Mouse (Mus musculus) embryonic facial prominence, embryonic 13.5 days (tissue): ENCODE results near the gene Mrps2. TPM values are rescaled to one million over a fixed set of nuclear protein-coding genes. Genes with fewer than 3 reads are reported as not detected.
"Not testable (repeated sequence)": the region's sequence is repeated elsewhere in the genome, so short reads cannot be mapped to it uniquely, and the experiment has no call there.

Experiments used
- ATAC-seq: fragments of 200-750 bp; cut with Nextera tagmentation; 2 replicates; pipeline ENCODE4 v1.8.0; 2017; ENCODE audit warnings: low read depth; ENCODE audit not compliant: insufficient number of reproducible peaks, insufficient read depth, low FRiP score, low TSS enrichment
- H3K27ac ChIP-seq: fragments of 300-500 bp; sonication (generic); 2 replicates; pipeline ENCODE4 v1.5.1; 2015; ENCODE audit warnings: moderate library complexity, mild to moderate bottlenecking, inconsistent platforms
- H3K27me3 ChIP-seq: fragments of 300-500 bp; sonication (generic); 2 replicates; pipeline ENCODE4 v1.6.1; 2015; ENCODE audit warnings: mild to moderate bottlenecking, inconsistent platforms
- H3K36me3 ChIP-seq: fragments of 300-500 bp; sonication (generic); 2 replicates; pipeline ENCODE4 v1.6.1; 2015; ENCODE audit warnings: mild to moderate bottlenecking, inconsistent platforms
- H3K4me1 ChIP-seq: fragments of 300-500 bp; sonication (generic); 2 replicates; pipeline ENCODE4 v1.6.1; 2015; ENCODE audit warnings: inconsistent platforms
- H3K4me2 ChIP-seq: fragments of 300-500 bp; sonication (generic); 2 replicates; pipeline ENCODE4 v1.6.1; 2015; ENCODE audit warnings: moderate library complexity, mild to moderate bottlenecking, inconsistent platforms
- H3K4me3 ChIP-seq: fragments of 300-500 bp; sonication (generic); 2 replicates; pipeline ENCODE4 v1.5.1; 2015; ENCODE audit warnings: mild to moderate bottlenecking, inconsistent platforms
- H3K9ac ChIP-seq: fragments of 300-500 bp; sonication (generic); 2 replicates; pipeline ENCODE4 v1.6.1; 2015; ENCODE audit warnings: mild to moderate bottlenecking, inconsistent platforms
- H3K9me3 ChIP-seq: fragments of 300-500 bp; sonication (generic); 2 replicates; pipeline ENCODE4 v1.6.1; 2016; ENCODE audit warnings: inconsistent platforms
- WGBS: fragments of 180-500 bp; shearing (Covaris S2); methylation state at CpG from one replicate; pipeline ENCODE4 v1.1.7; 2015; ENCODE audit warnings: mixed read lengths; 5-methylcytosine and 5-hydroxymethylcytosine counted together
- polyA plus RNA-seq: library from polyadenylated mRNA; unstranded; fragments of >200 nt; fragmentation: Nextera tagmentation; extraction: Ambion mirVana; gene quantifications from 2 replicates; pipeline ENCODE4 v1.2.1, GENCODE M21; 2015

The Mrps2 gene
- polyA plus RNA-seq, 1 experiment from 2014 or later, result 57.4 TPM

DNA sequence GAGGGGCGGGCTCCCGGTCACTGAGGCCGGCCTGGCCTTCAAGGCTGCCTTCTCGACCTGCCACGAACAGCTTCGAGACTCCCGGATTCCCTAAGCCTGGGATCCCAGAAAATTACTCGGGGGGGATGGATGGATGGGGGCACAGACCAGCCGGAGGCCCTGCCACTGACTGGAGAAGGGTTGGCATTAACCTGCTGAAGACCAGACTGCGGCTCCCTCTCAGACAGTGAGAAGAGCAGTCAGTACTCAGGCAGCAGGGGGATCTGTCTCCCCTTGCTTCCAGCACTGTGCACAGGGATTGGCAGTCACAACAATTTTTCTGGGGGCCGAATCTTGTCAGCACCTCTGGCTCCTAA lies 20.6 kb upstream of the Mrps2 start:
- ATAC-seq, result no peak
- Histone ChIP-seq H3K27me3 (peaks cover 8% of the 10 kb centered on the region; the same call in 1 of the 2 replicates), H3K4me3 (peak overlapping the region; percentile 79), H3K36me3 (peaks cover 32% of the 10 kb centered on the region), H3K9ac (peak overlapping the region; percentile 87), H3K27ac (peak overlapping the region; percentile 79), H3K4me1 (peaks cover 21% of the 10 kb centered on the region), H3K4me2 (peak overlapping the region; percentile 91), H3K9me3 (no peaks in the 10 kb centered on the region)
- 7% methylated on average over 11 of the region's 11 CpGs for whole genome bisulfite sequencing

GRCm38 (mm10) chr2:28451663-28452062 lies 16.2 kb upstream of the Mrps2 start:
- Histone ChIP-seq H3K4me3 (no peak overlapping the region), H3K27ac (no peak overlapping the region), H3K9ac (no peak overlapping the region), H3K4me1 (peaks cover 12% of the 10 kb centered on the region), H3K9me3 (no peaks in the 10 kb centered on the region), H3K4me2 (no peak overlapping the region), H3K36me3 (peaks cover 55% of the 10 kb centered on the region), H3K27me3 (no peaks in the 10 kb centered on the region)
- no peak for ATAC-seq
- WGBS, result 92% methylated on average over 11 of the region's 11 CpGs

- H3K4me2 ChIP-seq, result no peak overlapping the region
- peaks cover 55% of the 10 kb centered on the region for H3K36me3 ChIP-seq
- H3K9me3 ChIP-seq, result no peaks in the 10 kb centered on the region
- no peak overlapping the region for H3K27ac ChIP-seq
- WGBS, result 88% methylated on average over 6 of the region's 6 CpGs
- no peak overlapping the region for H3K9ac ChIP-seq
- ATAC-seq, result no peak
- no peak overlapping the region for H3K4me3 ChIP-seq
- no peaks in the 10 kb centered on the region for H3K27me3 ChIP-seq
- H3K4me1 ChIP-seq, result no peaks in the 10 kb centered on the region
Observed at GRCm38 (mm10) chr2:28453539-28453938, 14.3 kb upstream of the Mrps2 start.

GRCm38 (mm10) chr2:28456616-28457015 lies 11.2 kb upstream of the Mrps2 start:
- Histone ChIP-seq H3K4me1 (no peaks in the 10 kb centered on the region), H3K27me3 (no peaks in the 10 kb centered on the region), H3K9ac (no peak overlapping the region), H3K4me3 (no peak overlapping the region), H3K36me3 (peaks cover 30% of the 10 kb centered on the region), H3K27ac (no peak overlapping the region), H3K4me2 (no peak overlapping the region), H3K9me3 (no peaks in the 10 kb centered on the region)
- no peak for ATAC-seq
- WGBS, result 72% methylated on average over 1 of the region's 1 CpGs

DNA sequence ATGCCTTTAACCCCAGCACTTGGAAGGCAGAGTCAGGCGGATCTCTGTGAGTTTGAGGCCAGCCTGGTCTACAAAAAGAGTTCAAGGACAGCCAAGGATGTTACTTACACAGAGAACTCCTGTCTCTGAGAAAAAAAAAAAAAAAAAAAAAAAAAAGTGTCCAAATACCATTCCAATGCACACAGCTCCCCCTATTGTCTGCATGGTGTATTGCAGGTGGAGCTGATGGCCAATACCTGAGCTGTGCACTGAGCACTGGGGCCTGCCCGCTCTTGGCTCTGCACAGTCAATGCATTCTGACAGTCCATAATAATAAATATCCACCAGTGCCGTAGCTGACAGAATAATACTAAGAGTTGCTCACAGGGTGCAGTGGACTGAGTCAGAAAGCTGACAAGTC lies 3.9 kb upstream of the Mrps2 start:
- no peak overlapping the region for H3K9ac ChIP-seq
- no peaks in the 10 kb centered on the region for H3K9me3 ChIP-seq
- H3K4me1 ChIP-seq, result peaks cover 14% of the 10 kb centered on the region
- 36% methylated on average over 3 of the region's 3 CpGs for WGBS
- H3K4me3 ChIP-seq, result no peak overlapping the region
- H3K36me3 ChIP-seq, result peaks cover under 1% of the 10 kb centered on the region; the same call in 1 of the 2 replicates
- no peak overlapping the region for H3K27ac ChIP-seq
- no peak for ATAC-seq
- no peak overlapping the region for H3K4me2 ChIP-seq
- peaks cover 15% of the 10 kb centered on the region for H3K27me3 ChIP-seq

- ATAC-seq, result no peak
- Histone ChIP-seq H3K36me3 (peaks cover 11% of the 10 kb centered on the region), H3K27me3 (peaks cover 15% of the 10 kb centered on the region), H3K4me3 (no peak overlapping the region), H3K9ac (no peak overlapping the region), H3K4me1 (peaks cover 17% of the 10 kb centered on the region), H3K27ac (no peak overlapping the region), H3K4me2 (no peak overlapping the region), H3K9me3 (no peaks in the 10 kb centered on the region)
- 81% methylated on average over 9 of the region's 9 CpGs for WGBS
Observed at GRCm38 (mm10) chr2:28464919-28465318, 2.9 kb upstream of the Mrps2 start.

- Histone ChIP-seq H3K27me3 (peaks cover 15% of the 10 kb centered on the region), H3K4me3 (peak within 1 kb of the TSS; percentile 36), H3K36me3 (peaks cover 21% of the 10 kb centered on the region), H3K9ac (peak within 1 kb of the TSS; percentile 67), H3K4me2 (peak within 1 kb of the TSS; percentile 70), H3K9me3 (no peaks in the 10 kb centered on the region), H3K27ac (no peak within 1 kb of the TSS), H3K4me1 (peaks cover 17% of the 10 kb centered on the region)
- WGBS, result 5% methylated on average over 25 of the region's 25 CpGs
- ATAC-seq, result no peak
Observed at GRCm38 (mm10) chr2:28465836-28466518, 1.9 kb upstream of the Mrps2 start, which contains the start of gene 1700007K13Rik. TSS of gene 1700007K13Rik (minus strand) at chr2:28466332.

DNA sequence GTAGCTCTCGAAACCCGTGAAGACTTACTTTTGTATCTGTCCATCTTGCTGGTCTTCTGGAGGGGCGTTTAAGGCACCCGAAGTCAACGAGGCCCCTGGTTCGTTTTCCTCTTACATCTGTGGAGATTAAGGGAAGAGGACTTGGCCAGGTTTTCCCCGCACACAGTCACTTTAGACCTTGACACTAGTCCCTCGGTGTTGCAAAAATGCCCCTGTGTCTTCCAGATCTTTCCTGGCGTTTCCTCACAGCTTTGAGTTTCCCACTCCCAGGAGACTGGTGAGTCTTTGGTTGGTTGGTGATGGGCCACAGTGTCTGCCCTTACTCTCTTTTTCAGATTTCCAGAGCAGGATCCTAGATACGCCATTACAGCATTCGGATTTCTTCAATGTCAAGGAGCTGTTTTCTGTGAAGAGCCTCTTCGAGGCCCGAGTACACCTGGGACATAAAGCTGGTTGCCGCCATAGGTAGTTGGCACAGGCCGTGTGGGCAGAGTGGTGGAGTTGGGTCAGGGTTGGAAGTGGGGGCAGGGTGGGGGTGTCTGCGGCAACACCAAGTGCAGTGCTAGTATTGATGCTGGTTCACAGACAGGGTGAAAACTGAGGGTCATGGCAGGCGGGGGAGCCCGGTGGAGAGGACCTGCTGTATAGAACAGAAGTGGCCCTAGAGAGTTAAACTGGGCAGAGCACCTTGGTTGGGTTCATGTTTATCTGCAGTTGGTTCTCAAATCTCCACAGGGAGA lies 790 bp downstream of the Mrps2 start:
- Histone ChIP-seq H3K9ac (peak overlapping the region; percentile 97), H3K27ac (no peak overlapping the region), H3K4me3 (peak overlapping the region; percentile 95), H3K4me1 (peaks cover 17% of the 10 kb centered on the region), H3K27me3 (peaks cover 15% of the 10 kb centered on the region), H3K36me3 (peaks cover 43% of the 10 kb centered on the region), H3K4me2 (peak overlapping the region; percentile 80), H3K9me3 (0 out of 2 replicates have a peak, but pooled peaks cover 3% of the 10 kb centered on the region)
- WGBS, result 54% methylated on average over 18 of the region's 18 CpGs
- no peak for ATAC-seq

GRCm38 (mm10) chr2:28469461-28469860 lies 1.6 kb downstream of the Mrps2 start:
- H3K9ac ChIP-seq, result no peak overlapping the region
- H3K36me3 ChIP-seq, result peaks cover 43% of the 10 kb centered on the region
- no peak overlapping the region for H3K27ac ChIP-seq
- H3K4me2 ChIP-seq, result no peak overlapping the region
- no peak overlapping the region for H3K4me3 ChIP-seq
- ATAC-seq, result no peak
- WGBS, result 97% methylated on average over 14 of the region's 14 CpGs
- peaks cover 11% of the 10 kb centered on the region for H3K27me3 ChIP-seq
- H3K9me3 ChIP-seq, result 0 out of 2 replicates have a peak, but pooled peaks cover 3% of the 10 kb centered on the region
- H3K4me1 ChIP-seq, result peaks cover 17% of the 10 kb centered on the region

GRCm38 (mm10) chr2:28470591-28470990 lies 2.7 kb downstream of the Mrps2 start:
- ATAC-seq, result no peak
- peaks cover 43% of the 10 kb centered on the region for H3K36me3 ChIP-seq
- H3K4me2 ChIP-seq, result no peak overlapping the region
- no peak overlapping the region for H3K4me3 ChIP-seq
- H3K9ac ChIP-seq, result no peak overlapping the region
- H3K27me3 ChIP-seq, result 0 out of 2 replicates have a peak, but pooled peaks cover under 1% of the 10 kb centered on the region
- 0 out of 2 replicates have a peak, but pooled peaks cover 3% of the 10 kb centered on the region for H3K9me3 ChIP-seq
- 88% methylated on average over 2 of the region's 2 CpGs for WGBS
- H3K4me1 ChIP-seq, result peaks cover 17% of the 10 kb centered on the region
- H3K27ac ChIP-seq, result no peak overlapping the region

DNA sequence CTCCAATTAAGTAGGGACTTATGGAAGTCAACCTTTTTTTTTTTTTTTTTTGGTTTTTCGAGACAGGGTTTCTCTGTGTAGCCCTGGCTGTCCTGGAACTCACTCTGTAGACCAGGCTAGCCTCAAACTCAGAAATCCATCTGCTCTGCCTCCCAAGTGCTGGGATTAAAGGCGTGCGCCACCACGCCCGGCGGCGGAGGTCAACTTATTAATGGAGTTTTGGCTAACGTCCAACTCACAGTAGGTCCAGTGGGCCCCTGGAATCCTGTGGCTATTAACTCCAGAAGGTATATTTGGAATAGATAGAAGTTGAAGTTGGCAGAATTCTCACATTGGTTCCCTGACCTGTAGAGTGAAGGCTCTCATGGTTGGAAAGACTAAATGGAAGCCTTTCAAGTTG lies 4.1 kb downstream of the Mrps2 start:
- ATAC-seq, result not testable (repeated sequence)
- H3K36me3 ChIP-seq, result peaks cover 43% of the 10 kb centered on the region
- 93% methylated on average over 8 of the region's 8 CpGs for WGBS

DNA sequence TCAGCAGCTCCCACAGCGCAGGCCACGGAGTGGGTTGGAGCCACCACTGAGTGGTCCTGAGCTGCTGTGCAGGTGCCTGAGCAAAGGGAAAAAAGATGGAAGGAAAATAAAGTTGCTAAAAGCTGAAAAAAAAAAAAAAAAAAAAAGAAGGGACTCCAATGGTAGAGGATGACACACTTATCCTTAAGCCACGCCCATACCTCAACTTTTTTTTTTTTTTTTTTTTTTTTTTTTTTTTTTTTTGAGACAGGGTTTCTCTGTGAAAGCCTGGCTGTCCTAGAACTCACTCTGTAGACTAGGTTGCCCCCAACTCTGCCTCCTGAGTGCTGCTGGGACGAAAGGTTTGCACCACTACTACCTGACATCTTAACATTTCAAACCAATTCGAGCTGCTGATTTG lies 10.1 kb downstream of the Mrps2 start:
- 93% methylated on average over 5 of the region's 5 CpGs for WGBS

More for the DNA sequence above, 4.1 kb downstream of the Mrps2 start:
- H3K27ac ChIP-seq, H3K27me3 ChIP-seq, H3K4me2 ChIP-seq, H3K9me3 ChIP-seq, H3K4me1 ChIP-seq, H3K9ac ChIP-seq, H3K4me3 ChIP-seq: not testable (repeated sequence)

More for the DNA sequence above, 10.1 kb downstream of the Mrps2 start:
- not testable (repeated sequence) for H3K27ac ChIP-seq, H3K27me3 ChIP-seq, H3K4me3 ChIP-seq, H3K36me3 ChIP-seq, H3K9me3 ChIP-seq, H3K9ac ChIP-seq, H3K4me2 ChIP-seq, H3K4me1 ChIP-seq, ATAC-seq
